Mouse (Mus musculus): ENCODE results near the gene Psmb5.

DNA sequence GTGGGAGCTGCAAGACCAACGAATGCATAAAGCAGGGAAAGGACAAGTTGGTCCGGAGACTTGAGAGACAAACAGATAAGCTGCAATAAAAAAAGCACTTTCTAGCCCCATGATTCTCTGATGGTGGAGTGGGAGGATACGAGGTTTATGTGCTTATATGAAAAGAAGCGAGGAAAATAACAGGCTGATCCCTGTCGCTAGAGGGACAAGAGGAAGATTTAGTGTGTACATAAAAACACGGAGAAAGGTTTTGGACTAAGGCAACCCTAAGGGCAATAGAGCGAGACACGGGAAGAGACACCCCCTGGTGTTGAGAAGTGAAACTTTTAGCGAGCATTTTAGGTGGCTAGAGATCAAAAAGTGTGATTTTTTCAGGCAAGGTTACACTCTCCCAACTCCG lies 39.8 kb downstream of the Psmb5 start:
- TF ChIP-seq CTCF (IDR thresholded peaks at IDR 0.05; ENCODE audit: control insufficient read depth, insufficient read depth, insufficient replicate concordance, low read depth, low read length) = no peak; the same call in 1 of the 2 replicates
- TF ChIP-seq POLR2A (IDR thresholded peaks at IDR 0.05; ENCODE audit: control insufficient read depth, low read depth, low read length) = no peak

All from testis, adult 2 months (tissue).